Mouse (Mus musculus): ENCODE measurements around the gene Pir.

- TF ChIP-seq CTCF (IDR thresholded peaks at IDR 0.05; ENCODE audit: low read depth), result no peak
- TF ChIP-seq EP300 (IDR thresholded peaks at IDR 0.05; ENCODE audit: low read depth), result no peak
These were observed 124.9 kb downstream of the Pir start for GRCm38 (mm10) chrX:164394091-164394490.
